Comparison of ENCODE assay signal across 25 mouse cellular contexts in the genomic region with DNA sequence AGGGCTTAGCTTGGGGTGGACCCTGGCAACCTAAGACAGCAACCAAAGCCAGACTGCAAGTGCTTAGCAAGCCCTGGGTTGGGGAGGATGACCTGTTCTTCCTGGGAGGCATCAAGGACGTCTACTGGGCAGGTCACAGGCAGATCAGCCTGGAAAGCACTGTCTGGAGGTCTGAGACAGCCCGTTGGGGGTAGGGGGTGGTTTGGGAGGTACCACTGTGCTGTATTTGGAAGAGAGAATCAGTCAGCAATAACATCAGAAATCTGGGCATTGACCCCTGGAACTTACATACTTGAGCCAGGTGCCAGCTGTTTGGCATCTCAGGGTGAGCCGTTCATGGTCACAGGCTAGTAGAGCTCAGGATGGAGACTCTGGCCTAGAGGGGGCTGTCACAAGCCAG. TPM values are rescaled to one million over a fixed set of nuclear protein-coding genes. Genes with fewer than 3 reads are reported as not detected.
"Had no signal": no experiment of that assay in that cellular context is flagged by ENCODE, and none has a peak within 500 bp of the region (broad histone marks: within the 10 kb centered on the region; RNA-seq: fewer than 3 reads in every experiment).

No protein-coding gene starts in this region.

- H3K27me3 ChIP-seq: midbrain, embryonic 12.5 days; neural tube, embryonic 13.5 days; neural tube, embryonic 15.5 days; stomach, embryonic 15.5 days had no signal

- H3K9me3 ChIP-seq: midbrain, embryonic 10.5 days; midbrain, embryonic 12.5 days; neural tube, embryonic 13.5 days; neural tube, embryonic 15.5 days; stomach, embryonic 15.5 days had no signal

- H3K4me1 ChIP-seq: midbrain, embryonic 10.5 days; midbrain, embryonic 12.5 days; neural tube, embryonic 13.5 days; neural tube, embryonic 15.5 days; stomach, embryonic 15.5 days had no signal

- H3K4me2 ChIP-seq: lung, embryonic 14.5 days; midbrain, embryonic 12.5 days; neural tube, embryonic 13.5 days; neural tube, embryonic 15.5 days; stomach, embryonic 15.5 days had no signal

- H3K9ac ChIP-seq: liver, embryonic 14.5 days; lung, embryonic 14.5 days; midbrain, embryonic 12.5 days; neural tube, embryonic 13.5 days; neural tube, embryonic 15.5 days; stomach, embryonic 15.5 days had no signal

- H3K27ac ChIP-seq: liver, embryonic 14.5 days; midbrain, embryonic 10.5 days; midbrain, embryonic 12.5 days; neural tube, embryonic 13.5 days; neural tube, embryonic 15.5 days; stomach, embryonic 15.5 days had no signal

- H3K4me3 ChIP-seq: midbrain, embryonic 10.5 days; midbrain, embryonic 12.5 days; myocyte; neural tube, embryonic 13.5 days; neural tube, embryonic 15.5 days; stomach, embryonic 15.5 days had no signal

- ATAC-seq: midbrain, embryonic 16.5 days had no signal

- DNase-seq: lung, adult 18-20 months; lung, embryonic 14.5 days; lung, postnatal 10 days; lung, postnatal 4 days; midbrain, embryonic 14.5 days; retina, postnatal 1 day; right cerebral cortex, adult 18-20 months; right cerebral cortex, postnatal 14 days; thymus, adult 18-20 months; thymus, postnatal 14 days; thymus, postnatal 36 days had no signal

- H3K36me3 ChIP-seq: midbrain, embryonic 10.5 days; midbrain, embryonic 12.5 days; neural tube, embryonic 13.5 days; neural tube, embryonic 15.5 days; stomach, embryonic 15.5 days had no signal

RNA-seq across cellular contexts. Expression of gene Prr23a1, which starts 26.2 kb away (rescaled TPM):
- polyA plus RNA-seq: liver, adult 2 months; liver, embryonic 14.5 days; liver, embryonic 16.5 days; lung, embryonic 14.5 days; lung, embryonic 16.5 days; midbrain, embryonic 10.5 days; midbrain, embryonic 12.5 days; midbrain, embryonic 14.5 days; midbrain, embryonic 16.5 days; myocyte; neural tube, embryonic 11.5 days; neural tube, embryonic 13.5 days; spleen, adult 2 months; stomach, embryonic 15.5 days; thymus, postnatal 0 days had no signal

RNA-seq across cellular contexts. Expression of gene Prr23a2, which starts 40.2 kb away (rescaled TPM):
- polyA plus RNA-seq: liver, adult 2 months; liver, embryonic 14.5 days; liver, embryonic 16.5 days; lung, embryonic 14.5 days; lung, embryonic 16.5 days; midbrain, embryonic 10.5 days; midbrain, embryonic 12.5 days; midbrain, embryonic 14.5 days; midbrain, embryonic 16.5 days; myocyte; neural tube, embryonic 11.5 days; neural tube, embryonic 13.5 days; neural tube, embryonic 15.5 days; spleen, adult 2 months; stomach, embryonic 15.5 days; thymus, postnatal 0 days had no signal

RNA-seq across cellular contexts. Expression of gene Prr23a3, which starts 48.5 kb away (rescaled TPM):
- polyA plus RNA-seq: liver, adult 2 months; liver, embryonic 14.5 days; liver, embryonic 16.5 days; lung, embryonic 14.5 days; lung, embryonic 16.5 days; midbrain, embryonic 12.5 days; midbrain, embryonic 14.5 days; midbrain, embryonic 16.5 days; myocyte; neural tube, embryonic 13.5 days; neural tube, embryonic 15.5 days; spleen, adult 2 months; thymus, postnatal 0 days had no signal
